Mouse (Mus musculus) embryo, embryonic 9.5 days (tissue): ENCODE results near the gene Usp10.
A peak's percentile ranks its signal among the peaks of the same experiment; 100 is the strongest.

Source experiments
- DNase-seq: peaks from one replicate; pipeline ENCODE4 v3.0.0-alpha.2; 2017; ENCODE audit errors: extremely low spot score

Usp10 gene

DNA sequence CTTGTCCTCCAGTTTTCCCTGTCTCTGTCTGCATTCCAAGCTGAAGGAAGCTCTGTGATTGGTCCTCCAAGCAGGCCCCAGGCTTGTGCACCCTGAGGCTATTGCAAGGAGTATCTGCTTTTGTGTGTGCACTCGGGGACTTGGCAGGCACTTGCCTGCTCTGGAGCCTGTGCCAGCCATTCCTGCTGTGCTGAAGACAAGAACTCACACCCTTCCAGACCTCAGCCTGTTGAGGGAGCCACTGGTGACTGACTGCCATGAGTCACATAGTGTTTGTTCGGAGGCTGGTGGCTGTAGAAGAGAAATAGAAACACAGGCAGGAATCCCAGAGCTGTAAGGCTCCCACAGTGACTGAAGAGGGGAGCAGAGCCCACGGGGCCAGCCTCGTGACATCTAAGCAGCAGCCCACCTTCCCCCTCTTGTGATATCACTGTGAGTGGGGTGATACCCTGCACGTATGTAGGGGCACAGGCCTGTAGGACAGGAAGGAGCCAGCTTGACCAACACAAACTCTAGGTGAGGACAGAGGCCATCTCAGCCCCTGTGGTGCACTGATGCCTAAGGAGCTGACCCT, 50.5 kb downstream of the Usp10 start:
- DNase-seq = no peak

DNA sequence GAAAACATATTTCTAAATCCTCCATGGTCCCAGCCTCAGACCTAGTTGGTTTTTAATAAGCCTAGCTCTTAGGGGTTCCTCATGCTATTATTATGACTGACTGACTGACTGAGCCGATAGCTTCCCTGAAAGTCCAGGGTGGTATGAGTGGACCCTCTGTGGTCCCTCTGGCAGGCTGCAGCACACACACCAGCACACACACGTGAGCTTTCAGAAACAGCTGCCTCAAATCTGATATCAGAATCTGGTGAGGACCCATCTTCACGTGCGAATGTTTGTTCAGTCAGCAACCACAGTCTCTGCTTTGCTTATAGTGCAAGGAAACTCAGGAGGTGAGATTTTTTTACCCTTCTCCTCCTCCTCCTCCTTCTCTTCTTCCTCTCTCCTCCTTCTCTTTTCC, 54.7 kb downstream of the Usp10 start:
- no peak for DNase-seq

DNA sequence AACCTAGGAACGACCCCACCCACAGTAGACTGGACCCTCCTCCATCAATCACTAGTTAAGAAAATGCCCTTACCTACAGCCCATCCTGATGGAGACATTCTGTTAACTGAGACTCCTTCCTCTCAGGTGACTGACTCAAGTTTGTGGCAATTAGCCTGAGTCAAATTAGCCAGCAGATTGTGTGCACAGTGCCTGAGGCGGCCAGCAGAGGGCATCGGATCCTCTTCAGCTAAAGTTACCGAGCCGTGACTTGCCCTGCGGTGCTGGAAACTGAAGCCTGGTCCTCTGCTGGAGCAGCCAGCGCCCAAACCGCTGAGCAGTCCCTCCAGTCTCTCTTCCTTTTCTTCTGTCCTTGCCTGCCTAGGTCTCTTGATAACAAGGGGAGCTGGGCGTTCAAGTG, 57.3 kb downstream of the Usp10 start:
- DNase-seq = no peak

- DNase-seq = no peak
These were observed 60.0 kb downstream of the Usp10 start for GRCm38 (mm10) chr8:119970169-119970568.

DNA sequence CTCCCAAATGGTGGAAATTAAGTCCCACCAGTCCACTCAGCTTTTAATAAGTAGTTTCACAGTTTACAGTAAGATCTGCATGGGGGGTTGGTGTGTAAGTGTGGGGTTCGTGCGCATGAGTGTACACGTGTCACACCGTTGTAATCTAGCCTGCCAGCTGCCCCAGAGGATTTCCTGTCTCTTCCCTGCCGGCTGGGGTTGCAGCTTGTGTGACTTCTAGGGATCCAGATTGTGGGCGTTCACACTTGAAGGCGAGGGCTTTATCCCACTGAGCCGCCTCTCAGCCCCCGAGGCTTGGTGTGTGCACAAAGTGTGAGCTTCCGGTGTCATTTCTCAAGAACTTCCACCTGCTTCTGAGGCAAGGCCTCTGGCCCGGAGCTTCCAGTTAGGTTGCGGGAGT, 62.4 kb downstream of the Usp10 start:
- DNase-seq = no peak

DNA sequence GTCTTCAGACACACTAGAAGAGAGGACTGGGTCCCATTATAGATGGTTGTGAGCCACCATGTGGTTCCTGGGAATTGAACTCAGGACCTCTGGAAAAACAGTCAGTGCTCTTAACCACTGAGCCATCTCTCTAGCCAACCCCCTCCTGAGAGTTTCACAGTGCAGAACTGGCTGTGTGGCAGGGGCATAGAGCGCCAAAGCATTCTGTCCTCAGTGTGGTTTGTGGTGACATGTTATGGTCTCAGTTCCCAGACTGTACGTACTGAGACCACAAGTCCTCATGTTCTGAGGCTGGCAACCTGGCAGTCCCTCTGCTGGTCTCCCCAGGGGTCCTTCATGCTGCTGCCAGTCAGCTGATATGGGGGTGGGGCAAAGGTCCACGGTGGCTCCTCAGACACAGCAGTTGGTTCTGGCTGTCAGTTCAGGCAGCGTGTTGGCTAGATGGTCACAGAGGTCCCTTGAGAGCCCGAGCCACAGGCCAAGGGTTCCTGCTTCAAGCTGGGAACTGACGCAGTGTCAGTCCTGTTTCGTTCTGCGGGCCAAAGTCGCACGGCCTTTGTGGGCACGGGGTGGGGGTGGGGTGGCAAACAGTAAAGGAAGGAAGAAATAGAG, 68.7 kb downstream of the Usp10 start:
- no peak for DNase-seq

DNA sequence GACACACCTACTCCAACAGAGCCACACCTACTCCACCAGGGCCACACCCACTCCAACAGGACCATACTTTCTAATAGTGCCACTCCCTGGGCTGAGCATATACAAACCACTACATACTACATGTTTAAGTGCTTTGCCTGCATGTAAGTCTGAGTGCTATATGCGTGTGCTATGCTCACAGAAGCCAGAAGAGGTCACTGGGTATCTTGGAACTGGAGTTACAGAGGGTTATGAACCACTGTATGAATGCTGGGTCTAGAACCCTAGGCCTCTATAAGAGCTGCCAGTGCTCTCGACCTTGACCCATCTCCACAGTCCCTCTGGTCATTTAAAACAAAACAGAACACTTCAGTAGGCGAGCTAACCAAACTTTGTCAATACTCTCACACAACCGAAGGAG, 71.1 kb downstream of the Usp10 start:
- no peak for DNase-seq

DNA sequence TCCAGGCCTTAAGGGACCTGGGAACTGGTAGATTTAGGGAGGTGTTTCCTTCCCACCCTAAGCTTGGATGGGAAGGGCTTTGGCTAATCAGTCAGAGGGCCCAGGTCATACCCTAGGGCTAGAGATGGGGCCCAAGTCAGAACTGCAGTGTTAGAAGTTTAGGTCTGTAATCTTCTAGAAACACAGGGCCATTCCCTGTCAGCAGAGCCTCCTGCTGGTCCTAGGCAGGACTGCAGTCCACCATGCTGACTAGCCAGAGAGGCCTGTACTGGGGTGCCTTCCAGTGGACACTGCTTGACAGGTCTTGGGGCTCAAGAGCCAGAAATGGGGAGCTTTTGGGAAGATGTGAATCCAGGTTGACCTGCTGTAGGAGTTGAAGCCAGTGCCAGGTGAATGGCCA, 73.9 kb downstream of the Usp10 start:
- no peak for DNase-seq

GRCm38 (mm10) chr8:119986174-119986573, 76.0 kb downstream of the Usp10 start:
- DNase-seq = no peak

DNA sequence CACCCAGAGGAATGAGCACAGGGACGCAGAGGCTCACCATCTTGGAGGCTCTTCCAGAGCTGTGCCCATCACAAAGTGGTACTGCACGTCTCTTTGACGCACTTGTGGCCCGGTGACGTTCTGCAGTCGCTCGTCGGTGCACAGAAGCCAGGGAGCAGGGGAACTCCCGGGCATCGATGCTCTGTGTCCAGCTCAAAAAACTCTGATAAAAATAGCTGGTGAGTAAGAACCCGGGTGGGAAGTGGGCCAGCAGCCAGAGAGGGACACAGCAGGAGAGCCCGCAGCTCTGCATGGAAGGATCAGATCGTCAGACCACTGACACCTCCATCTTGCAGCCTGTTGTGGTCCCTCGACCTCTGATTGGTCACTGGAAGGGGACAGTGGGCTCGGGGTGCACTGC, 77.9 kb downstream of the Usp10 start:
- no peak for DNase-seq

DNA sequence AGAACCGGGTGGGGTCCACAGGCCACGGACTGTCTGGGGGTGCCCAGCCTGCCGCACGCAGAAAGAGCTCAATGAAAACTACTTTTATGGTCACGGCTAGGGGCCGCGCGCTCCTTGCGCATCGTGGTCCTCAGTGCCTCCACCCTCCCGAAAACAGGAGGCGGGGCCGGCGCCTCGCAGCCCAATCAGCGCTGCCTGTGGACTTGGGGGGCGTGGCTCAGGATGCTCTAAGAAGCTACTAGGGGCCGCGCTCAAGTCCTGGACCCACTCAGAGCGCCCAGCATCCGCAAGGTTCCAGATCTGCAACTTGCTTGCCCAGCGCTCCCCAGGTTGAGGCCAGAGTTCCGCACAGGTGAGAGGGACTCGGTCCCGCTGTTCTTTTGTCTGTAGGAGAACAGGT, 82.1 kb downstream of the Usp10 start, which contains the start of gene Crispld2:
Crispld2 (plus strand) TSS at position 190 of the 400 bp plus-strand sequence.
- peak; percentile 89 for DNase-seq

DNA sequence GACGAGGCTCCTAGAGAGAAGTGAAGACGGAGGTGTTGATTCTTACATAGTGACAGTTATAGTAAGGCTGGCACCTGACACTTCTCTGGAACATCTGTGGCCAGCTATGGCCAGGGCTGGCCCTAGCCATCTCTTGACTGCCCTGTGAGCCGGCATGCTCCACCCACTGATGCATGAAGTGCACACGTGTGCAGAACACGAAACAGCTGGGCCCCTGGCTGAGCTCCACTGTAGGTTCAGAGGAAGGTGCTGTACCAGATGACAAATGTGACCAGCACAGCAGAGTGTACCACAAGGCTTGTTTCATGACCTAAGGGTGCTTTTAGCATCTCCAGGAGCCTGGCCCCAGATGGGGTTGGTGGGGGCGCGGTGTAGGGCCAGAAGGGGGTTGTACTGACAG, 84.0 kb downstream of the Usp10 start:
- DNase-seq = no peak

DNA sequence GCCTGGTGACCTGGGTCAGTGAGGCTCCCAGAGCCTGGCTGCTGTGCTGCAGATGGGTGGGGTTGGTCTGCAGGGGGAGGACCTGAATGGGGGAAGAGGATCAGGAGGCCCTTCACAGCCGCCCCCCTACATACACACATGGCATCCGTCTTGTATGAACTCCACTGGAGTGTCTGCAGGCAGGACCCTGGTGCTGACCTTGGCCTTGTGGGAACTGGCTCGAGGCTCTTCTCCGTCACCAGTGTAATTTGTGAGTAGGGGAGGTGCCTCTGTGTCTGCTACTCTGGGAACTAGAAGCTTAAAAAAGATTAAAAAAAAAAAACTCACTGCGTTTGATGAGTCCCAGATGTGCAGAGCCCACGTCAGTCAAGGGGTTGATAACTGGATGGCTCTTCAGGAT, 84.4 kb downstream of the Usp10 start:
- no peak for DNase-seq

GRCm38 (mm10) chr8:119997266-119997665, 87.1 kb downstream of the Usp10 start:
- no peak for DNase-seq

DNA sequence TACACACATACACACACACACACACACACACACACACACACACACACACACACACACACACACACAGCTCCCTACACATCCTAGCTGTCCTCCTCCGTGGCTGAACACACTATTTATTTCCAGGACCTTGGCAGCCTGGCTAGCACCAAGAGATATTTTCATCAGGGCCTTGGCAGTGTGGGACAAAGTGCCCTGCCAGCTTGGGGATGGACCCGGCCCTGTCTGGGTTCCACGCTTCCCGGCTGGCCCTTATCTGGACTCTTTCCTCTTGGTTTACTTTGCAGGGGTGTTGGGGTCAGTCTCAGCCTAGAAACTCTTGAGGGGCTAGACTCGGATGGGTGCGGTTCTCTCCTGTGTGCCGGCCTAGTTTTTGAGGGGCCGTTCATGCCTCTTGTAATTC, 90.3 kb downstream of the Usp10 start:
- DNase-seq = no peak

- DNase-seq = no peak
These were observed 91.6 kb downstream of the Usp10 start for GRCm38 (mm10) chr8:120001712-120002111.

- no peak for DNase-seq
These were observed 92.2 kb downstream of the Usp10 start for GRCm38 (mm10) chr8:120002348-120002747.

DNA sequence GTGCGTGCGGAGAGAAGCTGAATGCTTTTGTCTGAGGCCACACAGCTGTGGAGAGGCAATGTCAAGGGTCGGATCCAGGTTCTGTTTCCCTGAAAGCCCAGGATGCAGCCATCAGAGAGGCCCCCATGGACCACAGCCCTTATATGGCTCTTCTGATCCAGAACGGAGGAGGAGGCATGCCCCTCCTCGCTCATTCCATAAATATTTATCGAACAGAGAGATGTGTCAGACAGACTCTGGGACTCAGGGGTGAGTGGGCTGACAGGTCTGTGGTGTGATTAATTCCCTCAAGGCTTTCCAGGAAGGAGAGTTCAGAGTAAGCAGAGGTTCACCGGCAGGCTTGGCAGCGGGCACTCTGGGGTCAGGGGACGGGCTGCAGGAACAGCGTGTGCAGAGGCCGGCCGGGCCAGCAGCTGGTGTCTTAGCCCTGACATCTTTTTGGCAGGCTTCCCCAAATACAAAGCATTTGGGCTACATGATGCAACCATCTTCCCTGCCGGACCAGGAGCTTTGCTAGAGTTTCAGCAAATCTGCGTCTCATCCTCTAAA, 94.1 kb downstream of the Usp10 start:
- peak; percentile 45 for DNase-seq

- DNase-seq = no peak
These were observed 94.7 kb downstream of the Usp10 start for GRCm38 (mm10) chr8:120004705-120005381.

- DNase-seq = no peak
These were observed 96.5 kb downstream of the Usp10 start for GRCm38 (mm10) chr8:120006645-120007160.
